Mouse (Mus musculus): ENCODE data around the gene Mtus2. TPM values are rescaled to one million over a fixed set of nuclear protein-coding genes. Genes with fewer than 3 reads are reported as not detected.
"Not testable (repeated sequence)": the region's sequence is repeated elsewhere in the genome, so short reads cannot be mapped to it uniquely, and the experiment has no call there.

Gene Mtus2
- polyA plus RNA-seq, 1 experiment from 2014 or later, result 5.5 TPM

DNA sequence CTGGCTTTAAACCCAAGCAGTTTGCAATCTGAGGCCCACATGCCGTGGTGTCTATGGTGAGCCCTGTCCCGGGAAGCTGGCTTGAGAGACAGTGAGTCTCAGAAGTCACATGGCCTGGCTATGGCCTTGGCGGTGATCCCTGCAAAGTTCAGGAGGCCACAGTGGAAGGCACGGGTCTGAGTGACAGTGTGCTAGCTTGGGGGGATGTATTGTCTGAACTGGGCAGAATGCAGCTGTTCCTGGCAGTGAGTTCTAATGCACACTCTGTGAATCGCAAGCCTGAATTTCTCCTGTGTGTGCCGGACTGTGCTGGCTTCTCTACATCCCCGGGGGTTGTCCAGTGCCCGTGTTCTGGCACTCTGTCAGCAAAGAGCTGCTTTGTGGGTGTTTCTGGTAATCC, 202.2 kb downstream of the Mtus2 start:
- no peak overlapping the region for H3K4me2 ChIP-seq (replicated peaks; ENCODE audit: low read depth, low read length)
- H3K27me3 ChIP-seq (replicated peaks; ENCODE audit: insufficient read depth, low read length), result no peaks in the 10 kb centered on the region
- peak; percentile 94 for ATAC-seq
- H3K36me3 ChIP-seq (ENCODE audit: insufficient read depth, low read length), result no peaks in the 10 kb centered on the region
- H3K27ac ChIP-seq (ENCODE audit: low read length), result 0 out of 2 replicates have a peak overlapping the region, but pooled peaks have one; percentile 21
- H3K4me1 ChIP-seq (ENCODE audit: insufficient read depth, low read depth, low read length), result no peaks in the 10 kb centered on the region
- no peak for TF ChIP-seq CTCF (IDR thresholded peaks at IDR 0.05)
- TF ChIP-seq EP300 (IDR thresholded peaks at IDR 0.05), result no peak
- no peaks in the 10 kb centered on the region for H3K9me3 ChIP-seq (ENCODE audit: low read length)
- no peak overlapping the region for H3K9ac ChIP-seq (replicated peaks; ENCODE audit: low read depth)
- no peak overlapping the region for H3K4me3 ChIP-seq (ENCODE audit: low read depth, low read length)
- 48% methylated on average over 8 of the region's 8 CpGs for WGBS
- DNase-seq (ENCODE audit: low spot score), result peak; percentile 83

GRCm38 (mm10) chr5:148160529-148161154, 203.5 kb downstream of the Mtus2 start:
- no peak for DNase-seq (ENCODE audit: low spot score)
- H3K9ac ChIP-seq (replicated peaks; ENCODE audit: low read depth), result no peak overlapping the region
- H3K27ac ChIP-seq (ENCODE audit: low read length), result no peak overlapping the region
- H3K9me3 ChIP-seq (ENCODE audit: low read length), result no peaks in the 10 kb centered on the region
- H3K4me1 ChIP-seq (ENCODE audit: insufficient read depth, low read depth, low read length), result no peaks in the 10 kb centered on the region
- no peak for ATAC-seq
- H3K4me3 ChIP-seq (ENCODE audit: low read depth, low read length), result no peak overlapping the region
- no peak overlapping the region for H3K4me2 ChIP-seq (replicated peaks; ENCODE audit: low read depth, low read length)
- TF ChIP-seq CTCF (IDR thresholded peaks at IDR 0.05) (no peak), EP300 (IDR thresholded peaks at IDR 0.05) (no peak)
- H3K36me3 ChIP-seq (ENCODE audit: insufficient read depth, low read length), result no peaks in the 10 kb centered on the region
- whole genome bisulfite sequencing, result 93% methylated on average over 17 of the region's 17 CpGs
- no peaks in the 10 kb centered on the region for H3K27me3 ChIP-seq (replicated peaks; ENCODE audit: insufficient read depth, low read length)

DNA sequence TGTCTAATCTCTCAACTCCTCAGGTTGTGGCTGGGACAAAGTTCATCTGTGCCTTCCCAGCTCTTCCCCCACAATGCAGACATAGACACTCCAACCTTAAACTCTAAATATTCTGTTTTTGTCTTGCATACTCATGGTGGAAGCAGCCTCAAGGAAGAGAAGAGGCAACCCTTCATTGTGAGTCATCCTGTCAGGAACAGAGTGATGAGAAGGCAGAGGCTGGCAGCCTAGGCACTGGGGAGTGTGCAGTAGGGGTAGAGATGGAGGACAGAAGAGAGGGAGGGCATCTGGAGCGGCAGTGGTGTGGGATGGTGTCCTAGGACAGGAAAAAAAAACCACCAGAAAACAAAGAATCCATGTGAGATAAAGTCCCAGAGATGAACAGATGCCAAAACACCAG, 208.0 kb downstream of the Mtus2 start:
- Histone ChIP-seq H3K9me3 (ENCODE audit: low read length) (no peaks in the 10 kb centered on the region), H3K4me3 (ENCODE audit: low read depth, low read length) (no peak overlapping the region), H3K4me1 (ENCODE audit: insufficient read depth, low read depth, low read length) (no peaks in the 10 kb centered on the region), H3K27me3 (replicated peaks; ENCODE audit: insufficient read depth, low read length) (no peaks in the 10 kb centered on the region), H3K9ac (replicated peaks; ENCODE audit: low read depth) (no peak overlapping the region), H3K36me3 (ENCODE audit: insufficient read depth, low read length) (no peaks in the 10 kb centered on the region), H3K27ac (ENCODE audit: low read length) (no peak overlapping the region), H3K4me2 (replicated peaks; ENCODE audit: low read depth, low read length) (no peak overlapping the region)
- ATAC-seq, result no peak
- WGBS, result 69% methylated on average over 1 of the region's 1 CpGs
- TF ChIP-seq EP300 (IDR thresholded peaks at IDR 0.05) (no peak), CTCF (IDR thresholded peaks at IDR 0.05) (no peak)
- no peak for DNase-seq (ENCODE audit: low spot score)

- Histone ChIP-seq H3K4me3 (ENCODE audit: low read depth, low read length) (no peak overlapping the region), H3K9ac (replicated peaks; ENCODE audit: low read depth) (no peak overlapping the region), H3K36me3 (ENCODE audit: insufficient read depth, low read length) (no peaks in the 10 kb centered on the region), H3K4me2 (replicated peaks; ENCODE audit: low read depth, low read length) (no peak overlapping the region), H3K4me1 (ENCODE audit: insufficient read depth, low read depth, low read length) (no peaks in the 10 kb centered on the region), H3K27ac (ENCODE audit: low read length) (no peak overlapping the region), H3K27me3 (replicated peaks; ENCODE audit: insufficient read depth, low read length) (no peaks in the 10 kb centered on the region), H3K9me3 (ENCODE audit: low read length) (no peaks in the 10 kb centered on the region)
- ATAC-seq, result no peak
- DNase-seq (ENCODE audit: low spot score), result no peak
- 49% methylated on average over 4 of the region's 4 CpGs for WGBS
- TF ChIP-seq EP300 (IDR thresholded peaks at IDR 0.05) (no peak), CTCF (IDR thresholded peaks at IDR 0.05) (no peak)
These were observed 218.0 kb downstream of the Mtus2 start for GRCm38 (mm10) chr5:148175091-148175490.

- H3K4me2 ChIP-seq (replicated peaks; ENCODE audit: low read depth, low read length), result no peak overlapping the region
- no peak for ATAC-seq
These were observed 218.8 kb downstream of the Mtus2 start for GRCm38 (mm10) chr5:148175742-148176426.

GRCm38 (mm10) chr5:148176539-148176938, 219.4 kb downstream of the Mtus2 start:
- H3K4me3 ChIP-seq (ENCODE audit: low read depth, low read length); DNase-seq (ENCODE audit: low spot score); H3K27me3 ChIP-seq (replicated peaks; ENCODE audit: insufficient read depth, low read length); H3K27ac ChIP-seq (ENCODE audit: low read length); H3K36me3 ChIP-seq (ENCODE audit: insufficient read depth, low read length); ATAC-seq; H3K4me1 ChIP-seq (ENCODE audit: insufficient read depth, low read depth, low read length); H3K9me3 ChIP-seq (ENCODE audit: low read length); H3K9ac ChIP-seq (replicated peaks; ENCODE audit: low read depth); H3K4me2 ChIP-seq (replicated peaks; ENCODE audit: low read depth, low read length): not testable (repeated sequence)
- WGBS, result 80% methylated on average over 8 of the region's 8 CpGs

More at GRCm38 (mm10) chr5:148175742-148176426, 218.8 kb downstream of the Mtus2 start:
- no peak overlapping the region for H3K9ac ChIP-seq (replicated peaks; ENCODE audit: low read depth)
- no peaks in the 10 kb centered on the region for H3K4me1 ChIP-seq (ENCODE audit: insufficient read depth, low read depth, low read length)
- DNase-seq (ENCODE audit: low spot score), result no peak
- no peaks in the 10 kb centered on the region for H3K9me3 ChIP-seq (ENCODE audit: low read length)
- H3K27ac ChIP-seq (ENCODE audit: low read length), result no peak overlapping the region
- TF ChIP-seq EP300 (IDR thresholded peaks at IDR 0.05) (no peak), CTCF (IDR thresholded peaks at IDR 0.05) (no peak)
- WGBS, result 68% methylated on average over 4 of the region's 4 CpGs
- H3K27me3 ChIP-seq (replicated peaks; ENCODE audit: insufficient read depth, low read length), result no peaks in the 10 kb centered on the region
- no peaks in the 10 kb centered on the region for H3K36me3 ChIP-seq (ENCODE audit: insufficient read depth, low read length)
- H3K4me3 ChIP-seq (ENCODE audit: low read depth, low read length), result no peak overlapping the region
